Mouse (Mus musculus): ENCODE data around the gene Olfr1173. TPM values are rescaled to one million over a fixed set of nuclear protein-coding genes. Genes with fewer than 3 reads are reported as not detected.

The Olfr1173 gene
- polyA plus RNA-seq (2016; fragmentation: Nextera tagmentation; extraction: Ambion mirVana): not detected in 2 replicates

DNA sequence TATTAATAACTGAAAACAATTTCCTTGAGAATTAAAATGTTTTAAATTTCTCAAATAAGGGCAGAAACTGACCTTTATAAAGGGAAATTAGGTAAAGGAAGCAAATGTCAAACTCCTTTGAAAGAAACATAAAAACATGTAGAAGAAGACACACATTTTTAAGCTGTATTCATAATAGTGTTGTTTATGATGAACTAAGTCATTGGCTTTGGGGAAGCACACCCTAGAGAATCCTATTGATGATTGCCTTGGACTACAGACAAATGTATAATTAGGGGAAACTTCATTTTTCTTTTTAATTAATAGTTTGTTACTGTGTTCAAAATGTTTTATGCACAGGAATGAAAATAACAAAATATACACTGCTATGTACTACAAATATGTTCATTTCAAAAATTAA, at the start of gene Olfr1173:
Gene Olfr1173 (minus strand): TSS at position 101 of the 400 bp plus-strand sequence.
- no peak for DNase-seq (ENCODE audit: low spot score)
- no peak within 1 kb of the TSS for H3K27ac ChIP-seq
- no peak within 1 kb of the TSS for H3K4me3 ChIP-seq
- H3K27me3 ChIP-seq (ENCODE audit: low read depth, poor library complexity, severe bottlenecking): no peaks in the 10 kb centered on the region
- no peaks in the 10 kb centered on the region for H3K36me3 ChIP-seq
- no peaks in the 10 kb centered on the region for H3K4me1 ChIP-seq
- no peaks in the 10 kb centered on the region for H3K9me3 ChIP-seq (replicated peaks)

DNA sequence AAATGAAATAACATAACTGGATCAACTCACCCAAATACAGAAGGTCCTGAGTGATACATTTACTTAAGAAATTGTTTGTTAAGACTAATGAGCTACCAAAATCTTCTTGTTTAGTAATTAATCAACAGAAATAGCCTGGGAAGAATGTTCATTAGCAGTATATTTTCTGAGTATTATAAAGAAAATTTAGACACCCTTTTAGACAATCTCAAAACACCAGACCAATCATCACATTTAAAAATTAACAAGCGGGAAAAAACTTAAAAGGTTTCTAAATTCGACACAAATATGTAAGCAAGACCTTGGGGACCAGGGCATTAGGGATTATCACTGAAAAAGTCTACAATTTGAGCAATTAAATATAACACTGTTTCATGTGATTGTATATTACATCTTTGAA, 47.4 kb upstream of the Olfr1173 start, which contains the start of gene Olfr1175-ps:
Gene Olfr1175-ps (minus strand): TSS at position 101 of the 400 bp plus-strand sequence.
- DNase-seq (ENCODE audit: low spot score): no peak
- no peaks in the 10 kb centered on the region for H3K36me3 ChIP-seq

GRCm38 (mm10) chr2:88315035-88315434, 35.4 kb upstream of the Olfr1173 start, which contains the start of gene Olfr1174-ps:
TSS of gene Olfr1174-ps (minus strand) at chr2:88315135.
- H3K36me3 ChIP-seq: no peaks in the 10 kb centered on the region
- WGBS: 92% methylated on average over 4 of the region's 4 CpGs
- H3K4me1 ChIP-seq: no peaks in the 10 kb centered on the region
- no peaks in the 10 kb centered on the region for H3K9me3 ChIP-seq (replicated peaks)
- no peaks in the 10 kb centered on the region for H3K27me3 ChIP-seq (ENCODE audit: low read depth, poor library complexity, severe bottlenecking)
- H3K27ac ChIP-seq: no peak within 1 kb of the TSS
- H3K4me3 ChIP-seq: no peak within 1 kb of the TSS
- no peak for DNase-seq (ENCODE audit: low spot score)

More for the DNA sequence above, 47.4 kb upstream of the Olfr1173 start, which contains the start of gene Olfr1175-ps:
- Histone ChIP-seq H3K4me3 (no peak within 1 kb of the TSS), H3K4me1 (no peaks in the 10 kb centered on the region), H3K27me3 (ENCODE audit: low read depth, poor library complexity, severe bottlenecking) (no peaks in the 10 kb centered on the region), H3K9me3 (replicated peaks) (no peaks in the 10 kb centered on the region), H3K27ac (no peak within 1 kb of the TSS)
- WGBS: 87% methylated on average over 2 of the region's 2 CpGs

GRCm38 (mm10) chr2:88228234-88228633, 51.4 kb downstream of the Olfr1173 start, which contains the start of gene Olfr1170:
TSS of gene Olfr1170 (minus strand) at chr2:88228334.
- H3K4me1 ChIP-seq: no peaks in the 10 kb centered on the region
- whole genome bisulfite sequencing: 87% methylated on average over 1 of the region's 1 CpGs
- H3K27ac ChIP-seq: no peak within 1 kb of the TSS
- DNase-seq (ENCODE audit: low spot score): no peak
- H3K27me3 ChIP-seq (ENCODE audit: low read depth, poor library complexity, severe bottlenecking): no peaks in the 10 kb centered on the region
- H3K9me3 ChIP-seq (replicated peaks): no peaks in the 10 kb centered on the region
- no peak within 1 kb of the TSS for H3K4me3 ChIP-seq
- H3K36me3 ChIP-seq: no peaks in the 10 kb centered on the region

Other genes with a start within 250 kb of the Olfr1173 start
- 0.05 and 0.06 TPM in 2 replicates for gene Olfr73, start 242.2 kb downstream of the Olfr1173 start, polyA plus RNA-seq (2016; fragmentation: Nextera tagmentation; extraction: Ambion mirVana)
- not detected in 2 replicates for gene Olfr1162, start 228.7 kb downstream of the Olfr1173 start, polyA plus RNA-seq (2016; fragmentation: Nextera tagmentation; extraction: Ambion mirVana)
- not detected in 2 replicates for gene Olfr1163, start 208.0 kb downstream of the Olfr1173 start, polyA plus RNA-seq (2016; fragmentation: Nextera tagmentation; extraction: Ambion mirVana)
- not detected in 2 replicates for gene Olfr1164, start 185.9 kb downstream of the Olfr1173 start, polyA plus RNA-seq (2016; fragmentation: Nextera tagmentation; extraction: Ambion mirVana)
- gene Olfr1166, start 151.6 kb downstream of the Olfr1173 start, polyA plus RNA-seq (2016; fragmentation: Nextera tagmentation; extraction: Ambion mirVana): not detected in 2 replicates
- gene Olfr1167, start 124.7 kb downstream of the Olfr1173 start, polyA plus RNA-seq (2016; fragmentation: Nextera tagmentation; extraction: Ambion mirVana): not detected in 2 replicates
- gene Olfr1168, start 98.0 kb downstream of the Olfr1173 start, polyA plus RNA-seq (2016; fragmentation: Nextera tagmentation; extraction: Ambion mirVana): not detected in 2 replicates
- gene Olfr1170, start 51.5 kb downstream of the Olfr1173 start, polyA plus RNA-seq (2016; fragmentation: Nextera tagmentation; extraction: Ambion mirVana): not detected in 2 replicates
- not detected in 2 replicates for gene Olfr1174-ps, start 35.3 kb upstream of the Olfr1173 start, polyA plus RNA-seq (2016; fragmentation: Nextera tagmentation; extraction: Ambion mirVana)
- not detected in 2 replicates for gene Olfr1175-ps, start 47.3 kb upstream of the Olfr1173 start, polyA plus RNA-seq (2016; fragmentation: Nextera tagmentation; extraction: Ambion mirVana)
- not detected in 2 replicates for gene Olfr1176, start 56.8 kb upstream of the Olfr1173 start, polyA plus RNA-seq (2016; fragmentation: Nextera tagmentation; extraction: Ambion mirVana)
- gene Olfr1177-ps, start 66.6 kb upstream of the Olfr1173 start, polyA plus RNA-seq (2016; fragmentation: Nextera tagmentation; extraction: Ambion mirVana): not detected in 2 replicates
- gene Olfr1178, start 107.2 kb upstream of the Olfr1173 start, polyA plus RNA-seq (2016; fragmentation: Nextera tagmentation; extraction: Ambion mirVana): not detected in 2 replicates
- not detected in 2 replicates for gene Olfr1179, start 126.6 kb upstream of the Olfr1173 start, polyA plus RNA-seq (2016; fragmentation: Nextera tagmentation; extraction: Ambion mirVana)
- not detected in 2 replicates for gene Olfr1180, start 139.3 kb upstream of the Olfr1173 start, polyA plus RNA-seq (2016; fragmentation: Nextera tagmentation; extraction: Ambion mirVana)
- gene Olfr1181, start 146.3 kb upstream of the Olfr1173 start, polyA plus RNA-seq (2016; fragmentation: Nextera tagmentation; extraction: Ambion mirVana): not detected in 2 replicates
- gene Gm13757, start 169.3 kb upstream of the Olfr1173 start, polyA plus RNA-seq (2016; fragmentation: Nextera tagmentation; extraction: Ambion mirVana): not detected in 2 replicates
- gene Olfr1183, start 175.0 kb upstream of the Olfr1173 start, polyA plus RNA-seq (2016; fragmentation: Nextera tagmentation; extraction: Ambion mirVana): not detected in 2 replicates
- gene Olfr1184, start 203.7 kb upstream of the Olfr1173 start, polyA plus RNA-seq (2016; fragmentation: Nextera tagmentation; extraction: Ambion mirVana): not detected in 2 replicates
- not detected in 2 replicates for gene Olfr1185-ps1, start 213.4 kb upstream of the Olfr1173 start, polyA plus RNA-seq (2016; fragmentation: Nextera tagmentation; extraction: Ambion mirVana)
- gene Olfr1186, start 238.7 kb upstream of the Olfr1173 start, polyA plus RNA-seq (2016; fragmentation: Nextera tagmentation; extraction: Ambion mirVana): not detected in 2 replicates